Mouse (Mus musculus): ENCODE results near the gene 1110004F10Rik. TPM values are rescaled to one million over a fixed set of nuclear protein-coding genes. Genes with fewer than 3 reads are reported as not detected.

Gene 1110004F10Rik
- total and polyA plus RNA-seq, 3 experiments = 120 to 262 (median 196) TPM

GRCm38 (mm10) chr7:116137149-116137548 is 98.0 kb downstream of the 1110004F10Rik start:
- DNase-seq (ENCODE audit: extremely low read depth) = no peak
- dilution Hi-C loops (cut with MboI; ENCODE audit: extremely low pct_ligation_motif_present, extremely low pct_unique_long_range_greater_than_20kb, low sequenced_read_pairs) (no loop called here), in situ Hi-C loops (cut with MboI; ENCODE audit: low pct_ligation_motif_present, low pct_unique_long_range_greater_than_20kb, low sequenced_read_pairs) (loop anchor here (25.0 kb wide), 1 partner anchor 475 kb away; no protein-coding TSS in a partner anchor)
- H3K9ac ChIP-seq (ENCODE audit: insufficient read depth, low read depth) = no peak overlapping the region
- H3K9me3 ChIP-seq (replicated peaks; ENCODE audit: low read length) = no peaks in the 10 kb centered on the region
- H3K27ac ChIP-seq (ENCODE audit: insufficient read depth, low read depth) = no peak overlapping the region
- peaks cover 0 to 4% of the 10 kb centered on the region in 2 experiments; a peak in 2 of 4 replicates for H3K4me1 ChIP-seq (ENCODE audit: control insufficient read depth in 1 of 2, insufficient read depth in 2 of 2)
- no peak overlapping the region for H3K4me3 ChIP-seq (replicated peaks in 1 of 3; ENCODE audit: low read depth in 2 of 3, low read length in 2 of 3, poor library complexity in 1 of 3)
- no peaks in the 10 kb centered on the region for H3K79me2 ChIP-seq (replicated peaks; ENCODE audit: control insufficient read depth, extremely low read depth, insufficient read depth, poor library complexity, severe bottlenecking)
- no peak overlapping the region for H3K4me2 ChIP-seq (ENCODE audit: insufficient read depth, low read depth, poor library complexity, severe bottlenecking)
- no peaks in the 10 kb centered on the region for H3K36me3 ChIP-seq (replicated peaks in 1 of 2; ENCODE audit: control insufficient read depth in 1 of 2, insufficient read depth in 1 of 2, low read length in 1 of 2)
- H3K27me3 ChIP-seq (replicated peaks) = no peaks in the 10 kb centered on the region
- TF ChIP-seq GABPA (IDR thresholded peaks at IDR 0.05; ENCODE audit: insufficient replicate concordance, low read depth, low read length) (no peak), CHD1 (IDR thresholded peaks at IDR 0.05; ENCODE audit: low read depth, low read length) (no peak), ZC3H11A (IDR thresholded peaks at IDR 0.05; ENCODE audit: low read depth, low read length) (no peak), CTCF (conservative IDR thresholded peaks at IDR 0.05 in 1 of 2, IDR thresholded peaks at IDR 0.05 in 1 of 2; ENCODE audit: low read depth in 2 of 2, low read length in 2 of 2) (no peak)

GRCm38 (mm10) chr7:116137671-116138070 is 98.5 kb downstream of the 1110004F10Rik start:
- Histone ChIP-seq H3K27me3 (replicated peaks) (no peaks in the 10 kb centered on the region), H3K27ac (ENCODE audit: insufficient read depth, low read depth) (no peak overlapping the region), H3K79me2 (replicated peaks; ENCODE audit: control insufficient read depth, extremely low read depth, insufficient read depth, poor library complexity, severe bottlenecking) (no peaks in the 10 kb centered on the region), H3K4me3 (replicated peaks in 1 of 3; ENCODE audit: low read depth in 2 of 3, low read length in 2 of 3, poor library complexity in 1 of 3) (no peak overlapping the region), H3K36me3 (replicated peaks in 1 of 2; ENCODE audit: control insufficient read depth in 1 of 2, insufficient read depth in 1 of 2, low read length in 1 of 2) (no peaks in the 10 kb centered on the region), H3K9ac (ENCODE audit: insufficient read depth, low read depth) (no peak overlapping the region), H3K4me1 (ENCODE audit: control insufficient read depth in 1 of 2, insufficient read depth in 2 of 2) (no peaks in the 10 kb centered on the region), H3K4me2 (ENCODE audit: insufficient read depth, low read depth, poor library complexity, severe bottlenecking) (no peak overlapping the region), H3K9me3 (replicated peaks; ENCODE audit: low read length) (no peaks in the 10 kb centered on the region)
- dilution Hi-C loops (cut with MboI; ENCODE audit: extremely low pct_ligation_motif_present, extremely low pct_unique_long_range_greater_than_20kb, low sequenced_read_pairs) (no loop called here), in situ Hi-C loops (cut with MboI; ENCODE audit: low pct_ligation_motif_present, low pct_unique_long_range_greater_than_20kb, low sequenced_read_pairs) (loop anchor here (25.0 kb wide), 1 partner anchor 475 kb away; no protein-coding TSS in a partner anchor)
- no peak for TF ChIP-seq RAD21 (IDR thresholded peaks at IDR 0.05; ENCODE audit: low read depth, low read length)
- no peak for DNase-seq (ENCODE audit: extremely low read depth)

- Histone ChIP-seq H3K4me1 (ENCODE audit: control insufficient read depth in 1 of 2, insufficient read depth in 2 of 2) (peaks cover 0 to 3% of the 10 kb centered on the region in 2 experiments; a peak in 2 of 4 replicates), H3K4me2 (ENCODE audit: insufficient read depth, low read depth, poor library complexity, severe bottlenecking) (no peak overlapping the region), H3K27ac (ENCODE audit: insufficient read depth, low read depth) (no peak overlapping the region), H3K9ac (ENCODE audit: insufficient read depth, low read depth) (no peak overlapping the region), H3K79me2 (replicated peaks; ENCODE audit: control insufficient read depth, extremely low read depth, insufficient read depth, poor library complexity, severe bottlenecking) (no peaks in the 10 kb centered on the region), H3K9me3 (replicated peaks; ENCODE audit: low read length) (no peaks in the 10 kb centered on the region), H3K36me3 (replicated peaks in 1 of 2; ENCODE audit: control insufficient read depth in 1 of 2, insufficient read depth in 1 of 2, low read length in 1 of 2) (no peaks in the 10 kb centered on the region), H3K4me3 (replicated peaks in 1 of 3; ENCODE audit: low read depth in 2 of 3, low read length in 2 of 3, poor library complexity in 1 of 3) (no peak overlapping the region), H3K27me3 (replicated peaks) (peaks cover 3% of the 10 kb centered on the region)
- dilution Hi-C loops (cut with MboI; ENCODE audit: extremely low pct_ligation_motif_present, extremely low pct_unique_long_range_greater_than_20kb, low sequenced_read_pairs) (no loop called here), in situ Hi-C loops (cut with MboI; ENCODE audit: low pct_ligation_motif_present, low pct_unique_long_range_greater_than_20kb, low sequenced_read_pairs) (loop anchor here (25.0 kb wide), 1 partner anchor 467 kb away; no protein-coding TSS in a partner anchor)
- no peak for DNase-seq (ENCODE audit: extremely low read depth)
- TF ChIP-seq MYC (IDR thresholded peaks at IDR 0.05; ENCODE audit: low read depth, low read length) = no peak
- no peak for TF ChIP-seq CHD1 (IDR thresholded peaks at IDR 0.05; ENCODE audit: low read depth, low read length)
- TF ChIP-seq NRF1 (IDR thresholded peaks at IDR 0.05; ENCODE audit: low read depth, low read length) = no peak
- no peak for TF ChIP-seq TCF12 (IDR thresholded peaks at IDR 0.05; ENCODE audit: low read depth, low read length)
- no peak for TF ChIP-seq RCOR1 (conservative IDR thresholded peaks at IDR 0.05; ENCODE audit: low read depth, low read length)
- no peak for TF ChIP-seq POLR2AphosphoS2 (IDR thresholded peaks at IDR 0.05; ENCODE audit: low read depth, low read length)
- no peak for TF ChIP-seq ZMIZ1 (IDR thresholded peaks at IDR 0.05; ENCODE audit: low read depth, low read length)
- no peak for TF ChIP-seq MAX (IDR thresholded peaks at IDR 0.05; ENCODE audit: low read length)
- TF ChIP-seq MAFK (IDR thresholded peaks at IDR 0.05; ENCODE audit: insufficient replicate concordance, low read length) = no peak
- no peak for TF ChIP-seq MEF2A (IDR thresholded peaks at IDR 0.05; ENCODE audit: borderline replicate concordance, low read depth, low read length)
- TF ChIP-seq NELFE (IDR thresholded peaks at IDR 0.05; ENCODE audit: low read depth, low read length) = no peak
- no peak for TF ChIP-seq JUND (conservative IDR thresholded peaks at IDR 0.05; ENCODE audit: low read depth, low read length)
- TF ChIP-seq CTCF (conservative IDR thresholded peaks at IDR 0.05 in 1 of 2, IDR thresholded peaks at IDR 0.05 in 1 of 2; ENCODE audit: low read depth in 2 of 2, low read length in 2 of 2) = no peak
- no peak for TF ChIP-seq ZKSCAN1 (IDR thresholded peaks at IDR 0.05; ENCODE audit: borderline replicate concordance, low read depth, low read length)
- no peak for TF ChIP-seq EP300 (IDR thresholded peaks at IDR 0.05; ENCODE audit: low read length)
Observed at GRCm38 (mm10) chr7:116145030-116145429, 105.8 kb downstream of the 1110004F10Rik start.
